Mouse (Mus musculus): Measurements from ENCODE around the gene Plin2.

GRCm38 (mm10) chr4:86686564-86686963, 16.7 kb upstream of the Plin2 start:
- TF ChIP-seq GATA1 (IDR thresholded peaks at IDR 0.05; ENCODE audit: low read length) = no peak
- TF ChIP-seq TAL1 (IDR thresholded peaks at IDR 0.05; ENCODE audit: low read length) = no peak
